Mouse (Mus musculus) layer of hippocampus, postnatal 14 days (tissue): ENCODE results near the gene Pip4k2c. TPM values are rescaled to one million over a fixed set of nuclear protein-coding genes. Genes with fewer than 3 reads are reported as not detected.

Experiments
- DNase-seq, 2 experiments: peaks; one replicate each; pipeline ENCODE4 v3.0.0; 2021 to 2022; ENCODE audit warnings: low spot score in 2 of 2, mixed read lengths in 1 of 2
- long read RNA-seq, 2 experiments: library from polyadenylated mRNA; stranded (forward); transcript quantifications; one replicate each; pipeline ENCODE4 v2.0.0; 2021
- total RNA-seq, 2 experiments: library from RNA; stranded (reverse); gene quantifications; 2 replicates each; pipeline ENCODE4 v1.2.3; 2021

The Pip4k2c gene
- 10 to 100 TPM; 65.7 to 69.2 TPM for total RNA-seq
- long read RNA-seq, experiment 1, transcript Pip4k2c-201 (10 exons, 3,307 nt), result major isoform, 50 of 64 reads
- long read RNA-seq, experiment 1, partial matches to known transcripts, result 4 of 64 reads
- long read RNA-seq, experiment 1, other reads (novel, unspliced or antisense), result 10 of 64 reads
- long read RNA-seq, experiment 2, transcript Pip4k2c-201 (10 exons, 3,307 nt), result major isoform, 60 of 78 reads
- long read RNA-seq, experiment 2, partial matches to known transcripts, result 14 of 78 reads
- long read RNA-seq, experiment 2, other reads (novel, unspliced or antisense), result 4 of 78 reads

- DNase-seq, result peak; percentile 79 to 87
These were observed at the start of gene Pip4k2c for GRCm38 (mm10) chr10:127211414-127211854. Gene Pip4k2c, minus strand, starts transcription at chr10:127211585.

- DNase-seq, result no peak
These were observed 47.1 kb upstream of the Pip4k2c start for GRCm38 (mm10) chr10:127258489-127258888.

- DNase-seq, result no peak
These were observed 46.4 kb upstream of the Pip4k2c start for GRCm38 (mm10) chr10:127257790-127258189.

GRCm38 (mm10) chr10:127255625-127256345 is 44.4 kb upstream of the Pip4k2c start:
- no peak for DNase-seq

GRCm38 (mm10) chr10:127250810-127251209 is 39.4 kb upstream of the Pip4k2c start:
- DNase-seq, result no peak

GRCm38 (mm10) chr10:127238241-127238824 is 26.9 kb upstream of the Pip4k2c start:
- DNase-seq, result no peak

GRCm38 (mm10) chr10:127236541-127236940 is 25.2 kb upstream of the Pip4k2c start:
- DNase-seq, result no peak

- DNase-seq, result no peak
These were observed 21.8 kb upstream of the Pip4k2c start for GRCm38 (mm10) chr10:127233141-127233540.

- DNase-seq, result no peak
These were observed 20.4 kb upstream of the Pip4k2c start for GRCm38 (mm10) chr10:127231741-127232140.

- DNase-seq, result no peak
These were observed 19.3 kb upstream of the Pip4k2c start for GRCm38 (mm10) chr10:127230693-127231092.

GRCm38 (mm10) chr10:127228897-127229296 is 17.5 kb upstream of the Pip4k2c start:
- peak in 1 of 2 experiments; percentile 76 for DNase-seq

- DNase-seq, result no peak
These were observed 15.8 kb upstream of the Pip4k2c start for GRCm38 (mm10) chr10:127227163-127227562.

- no peak for DNase-seq
These were observed 15.0 kb upstream of the Pip4k2c start for GRCm38 (mm10) chr10:127226318-127226895.

GRCm38 (mm10) chr10:127225732-127226131 is 14.3 kb upstream of the Pip4k2c start:
- peak in 1 of 2 experiments; percentile 41 for DNase-seq

GRCm38 (mm10) chr10:127225213-127225612 is 13.8 kb upstream of the Pip4k2c start:
- no peak for DNase-seq

- DNase-seq, result no peak
These were observed 7.0 kb upstream of the Pip4k2c start for GRCm38 (mm10) chr10:127218339-127218738.

- DNase-seq, result no peak
These were observed 5.8 kb upstream of the Pip4k2c start for GRCm38 (mm10) chr10:127217177-127217576.

- no peak for DNase-seq
These were observed 5.1 kb upstream of the Pip4k2c start for GRCm38 (mm10) chr10:127216456-127216855.

GRCm38 (mm10) chr10:127214422-127214803 is 3.0 kb upstream of the Pip4k2c start:
- no peak for DNase-seq

- DNase-seq, result no peak
These were observed 2.5 kb upstream of the Pip4k2c start for GRCm38 (mm10) chr10:127213704-127214421.

GRCm38 (mm10) chr10:127213272-127213671 is 1.9 kb upstream of the Pip4k2c start:
- DNase-seq, result no peak
